Mouse (Mus musculus) forebrain, embryonic 16.5 days (tissue): ENCODE data around the gene Slc25a47. TPM values are rescaled to one million over a fixed set of nuclear protein-coding genes. Genes with fewer than 3 reads are reported as not detected.

Experiments used
- ATAC-seq: fragments of 200-750 bp; cut with Nextera tagmentation; 2 replicates; pipeline ENCODE4 v1.8.0; 2017; ENCODE audit warnings: mild to moderate bottlenecking, moderate library complexity
- H3K27ac ChIP-seq: fragments of 300-500 bp; sonication (generic); 2 replicates; pipeline ENCODE4 v1.5.1; 2014; ENCODE audit warnings: low read length, control low read depth
- H3K27me3 ChIP-seq: fragments of 300-500 bp; sonication (generic); replicated peaks from 2 replicates; pipeline ENCODE4 v1.6.1; 2014; ENCODE audit warnings: low read length; ENCODE audit not compliant: control insufficient read depth, insufficient read depth
- H3K36me3 ChIP-seq: fragments of 300-500 bp; sonication (generic); 2 replicates; pipeline ENCODE4 v1.6.1; 2014; ENCODE audit not compliant: control insufficient read depth, insufficient read depth
- H3K4me1 ChIP-seq: fragments of 300-500 bp; sonication (generic); replicated peaks from 2 replicates; pipeline ENCODE4 v1.6.1; 2014; ENCODE audit warnings: low read length; ENCODE audit not compliant: control insufficient read depth, insufficient read depth
- H3K4me2 ChIP-seq: fragments of 300-500 bp; sonication (generic); 2 replicates; pipeline ENCODE4 v1.6.1; 2014; ENCODE audit warnings: mild to moderate bottlenecking, low read length, control low read depth
- H3K4me3 ChIP-seq: fragments of 300-500 bp; sonication (generic); replicated peaks from 2 replicates; pipeline ENCODE4 v1.5.1; 2014; ENCODE audit warnings: mild to moderate bottlenecking, low read length, control low read depth
- H3K9ac ChIP-seq: fragments of 300-500 bp; sonication (generic); replicated peaks from 2 replicates; pipeline ENCODE4 v1.6.1; 2014; ENCODE audit warnings: low read depth, low read length, control low read depth
- H3K9me3 ChIP-seq: fragments of 300-500 bp; sonication (generic); 2 replicates; pipeline ENCODE4 v1.6.1; 2016; ENCODE audit warnings: low read length; ENCODE audit not compliant: control insufficient read depth
- WGBS: fragments of 180-500 bp; shearing (Covaris S2); extraction: QIAGEN DNeasy Blood & Tissue Kit; methylation state at CpG from one replicate; pipeline ENCODE4 v1.1.7; 2014; 5-methylcytosine and 5-hydroxymethylcytosine counted together
- polyA plus RNA-seq: library from polyadenylated mRNA; unstranded; fragments of >200 nt; fragmentation: Nextera tagmentation; extraction: Ambion mirVana; gene quantifications from 2 replicates; pipeline ENCODE4 v1.2.1, GENCODE M21; 2015

Slc25a47 gene
- polyA plus RNA-seq, 1 experiment from 2014 or later, result 13.5 TPM

- H3K4me2 ChIP-seq, result peak within 1 kb of the TSS; percentile 96
- ATAC-seq, result no peak
- WGBS, result 21% methylated on average over 12 of the region's 12 CpGs
- H3K27ac ChIP-seq, result no peak within 1 kb of the TSS
- H3K4me3 ChIP-seq, result peak within 1 kb of the TSS; percentile 76
- H3K27me3 ChIP-seq, result no peaks in the 10 kb centered on the region
- H3K9ac ChIP-seq, result peak within 1 kb of the TSS; percentile 71
- H3K4me1 ChIP-seq, result peaks cover 19% of the 10 kb centered on the region
- H3K9me3 ChIP-seq, result no peaks in the 10 kb centered on the region
- no peaks in the 10 kb centered on the region for H3K36me3 ChIP-seq
Observed at GRCm38 (mm10) chr12:108892989-108893714, 57.3 kb downstream of the Slc25a47 start, which contains the start of gene Wdr25. Gene Wdr25, plus strand, starts transcription at chr12:108893631.

GRCm38 (mm10) chr12:108893715-108894431 is 58.0 kb downstream of the Slc25a47 start, which contains the start of gene Wars:
Gene Wars, minus strand, starts transcription at chr12:108894174.
- H3K9ac ChIP-seq, result peak within 1 kb of the TSS; percentile 71
- no peaks in the 10 kb centered on the region for H3K36me3 ChIP-seq
- no peaks in the 10 kb centered on the region for H3K27me3 ChIP-seq
- peak within 1 kb of the TSS; percentile 76 for H3K4me3 ChIP-seq
- WGBS, result under 1% methylated on average over 57 of the region's 58 CpGs
- no peaks in the 10 kb centered on the region for H3K9me3 ChIP-seq
- ATAC-seq, result peak; percentile 100
- peak within 1 kb of the TSS; percentile 96 for H3K4me2 ChIP-seq
- H3K4me1 ChIP-seq, result peaks cover 19% of the 10 kb centered on the region
- H3K27ac ChIP-seq, result no peak within 1 kb of the TSS

- H3K27ac ChIP-seq, result no peak overlapping the region
- H3K4me1 ChIP-seq, result peaks cover 19% of the 10 kb centered on the region
- peak overlapping the region; percentile 69 for H3K9ac ChIP-seq
- 0% methylated on average over 7 of the region's 7 CpGs for WGBS
- no peaks in the 10 kb centered on the region for H3K36me3 ChIP-seq
- no peaks in the 10 kb centered on the region for H3K27me3 ChIP-seq
- peak overlapping the region; percentile 96 for H3K4me2 ChIP-seq
- ATAC-seq, result no peak
- H3K4me3 ChIP-seq, result peak overlapping the region; percentile 76
- H3K9me3 ChIP-seq, result no peaks in the 10 kb centered on the region
Observed at GRCm38 (mm10) chr12:108894432-108894816, 58.6 kb downstream of the Slc25a47 start.

- Histone ChIP-seq H3K36me3 (no peaks in the 10 kb centered on the region), H3K4me3 (no peak overlapping the region), H3K9me3 (no peaks in the 10 kb centered on the region), H3K4me1 (peaks cover 19% of the 10 kb centered on the region), H3K27ac (no peak overlapping the region), H3K27me3 (no peaks in the 10 kb centered on the region), H3K4me2 (no peak overlapping the region), H3K9ac (no peak overlapping the region)
- ATAC-seq, result no peak
- 85% methylated on average over 3 of the region's 3 CpGs for WGBS
Observed at GRCm38 (mm10) chr12:108896006-108896405, 60.2 kb downstream of the Slc25a47 start.

GRCm38 (mm10) chr12:108901346-108901745 is 65.5 kb downstream of the Slc25a47 start:
- H3K9me3 ChIP-seq, result no peaks in the 10 kb centered on the region
- no peaks in the 10 kb centered on the region for H3K27me3 ChIP-seq
- H3K4me2 ChIP-seq, result no peak overlapping the region
- no peak overlapping the region for H3K9ac ChIP-seq
- H3K4me1 ChIP-seq, result peaks cover 19% of the 10 kb centered on the region
- H3K27ac ChIP-seq, result no peak overlapping the region
- ATAC-seq, result no peak
- no peak overlapping the region for H3K4me3 ChIP-seq
- H3K36me3 ChIP-seq, result no peaks in the 10 kb centered on the region
- WGBS, result 72% methylated on average over 5 of the region's 5 CpGs

GRCm38 (mm10) chr12:108902940-108903339 is 67.1 kb downstream of the Slc25a47 start:
- no peak overlapping the region for H3K27ac ChIP-seq
- no peaks in the 10 kb centered on the region for H3K36me3 ChIP-seq
- H3K27me3 ChIP-seq, result no peaks in the 10 kb centered on the region
- no peak overlapping the region for H3K4me2 ChIP-seq
- no peaks in the 10 kb centered on the region for H3K9me3 ChIP-seq
- H3K4me1 ChIP-seq, result peaks cover 27% of the 10 kb centered on the region
- 16% methylated on average over 8 of the region's 8 CpGs for WGBS
- peak; percentile 43 for ATAC-seq
- no peak overlapping the region for H3K4me3 ChIP-seq
- no peak overlapping the region for H3K9ac ChIP-seq

GRCm38 (mm10) chr12:108903600-108904275 is 67.9 kb downstream of the Slc25a47 start:
- WGBS, result 55% methylated on average over 8 of the region's 8 CpGs
- H3K9ac ChIP-seq, result peak overlapping the region; percentile 20; the same call in 1 of the 2 replicates
- H3K27ac ChIP-seq, result no peak overlapping the region
- no peak overlapping the region for H3K4me3 ChIP-seq
- peaks cover 27% of the 10 kb centered on the region for H3K4me1 ChIP-seq
- H3K36me3 ChIP-seq, result no peaks in the 10 kb centered on the region
- peak; percentile 49; the same call in 1 of the 2 replicates for ATAC-seq
- no peak overlapping the region for H3K4me2 ChIP-seq
- H3K9me3 ChIP-seq, result no peaks in the 10 kb centered on the region
- H3K27me3 ChIP-seq, result no peaks in the 10 kb centered on the region

GRCm38 (mm10) chr12:108904276-108904653 is 68.4 kb downstream of the Slc25a47 start:
- 26% methylated on average over 8 of the region's 8 CpGs for WGBS
- peak overlapping the region; percentile 20; the same call in 1 of the 2 replicates for H3K9ac ChIP-seq
- no peak for ATAC-seq
- H3K27ac ChIP-seq, result no peak overlapping the region
- H3K36me3 ChIP-seq, result no peaks in the 10 kb centered on the region
- no peak overlapping the region for H3K4me3 ChIP-seq
- H3K27me3 ChIP-seq, result no peaks in the 10 kb centered on the region
- H3K4me1 ChIP-seq, result peaks cover 27% of the 10 kb centered on the region
- no peak overlapping the region for H3K4me2 ChIP-seq
- no peaks in the 10 kb centered on the region for H3K9me3 ChIP-seq
